Mouse (Mus musculus) lung, postnatal 14 days (tissue): ENCODE measurements at regions not wholly inside any gene's neighbourhood (a gene's known extent, or its start where the extent isn't known, plus 50 kb on each side); places are given as distances from the start of the nearest gene placed in this dataset.

Experiments
- DNase-seq: peaks from one replicate; pipeline ENCODE4 v3.0.0; 2021

- peak; percentile 80 for DNase-seq
Observed at GRCm38 (mm10) chr14:72371702-72372277, 119.8 kb downstream of the Gm9195 start.

GRCm38 (mm10) chr14:72360829-72361520 lies 130.7 kb downstream of the Gm9195 start:
- DNase-seq = no peak

DNA sequence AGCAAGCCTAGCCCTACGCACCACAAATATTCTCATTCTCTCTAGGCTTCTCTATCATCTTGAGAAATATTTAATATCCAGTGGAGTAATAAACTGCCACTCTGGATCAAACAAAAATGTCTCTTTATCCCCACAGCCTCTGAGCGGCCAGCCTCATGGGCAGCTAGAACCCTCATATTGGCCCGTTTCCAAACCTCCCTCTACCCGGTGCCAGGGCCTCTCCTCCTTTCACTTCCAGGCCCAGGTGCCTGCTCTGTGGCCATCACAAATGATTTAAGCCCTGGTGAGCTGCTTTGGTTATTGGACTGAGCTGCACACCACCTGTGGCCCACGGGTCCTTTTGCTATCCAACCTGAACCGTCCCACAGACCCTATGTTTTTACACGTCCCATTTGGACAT lies 131.5 kb downstream of the Gm9195 start:
- DNase-seq = no peak

- no peak for DNase-seq
Observed at GRCm38 (mm10) chr14:72357915-72358314, 133.7 kb downstream of the Gm9195 start.

DNA sequence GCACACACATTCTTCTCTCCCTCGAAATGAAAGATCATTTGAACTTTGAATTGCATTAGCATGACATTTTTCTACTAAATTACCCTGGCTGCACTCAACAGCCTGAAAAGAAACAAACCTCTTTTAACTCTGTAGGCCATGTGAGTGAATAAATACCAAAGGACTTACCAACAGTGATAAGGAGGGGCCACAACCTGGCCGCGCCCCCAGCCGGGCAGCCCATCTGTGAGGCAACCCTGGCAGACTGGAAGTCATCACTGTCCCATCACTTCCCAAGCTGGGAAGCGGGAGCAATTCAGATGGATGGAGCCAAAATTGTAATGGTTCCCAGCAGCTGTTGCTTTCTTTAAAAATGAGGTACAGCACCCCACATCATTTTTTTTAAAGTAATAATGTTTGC lies 149.5 kb downstream of the Gm9195 start:
- DNase-seq = peak; percentile 1

- DNase-seq = no peak
Observed at GRCm38 (mm10) chr14:72341590-72342154, 150.0 kb downstream of the Gm9195 start.

DNA sequence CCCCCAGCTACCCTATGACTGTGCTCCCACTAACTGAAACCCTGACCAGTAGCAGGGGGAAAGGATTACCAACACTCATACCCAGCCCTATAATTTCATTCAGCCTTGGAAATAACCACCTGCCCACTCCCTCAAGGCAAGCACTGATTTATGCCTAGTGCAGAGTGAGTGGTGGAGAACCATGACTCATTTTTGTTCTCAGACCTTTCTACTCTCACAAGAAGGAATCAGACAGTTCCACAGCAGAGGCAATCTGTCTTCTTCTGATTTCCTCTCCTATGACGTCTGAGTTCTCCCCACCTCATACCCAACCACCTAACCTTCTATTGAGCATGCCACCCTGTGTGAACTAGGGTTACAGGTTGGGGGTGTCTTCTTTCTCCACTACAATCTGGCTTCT lies 153.6 kb downstream of the Gm9195 start:
- no peak for DNase-seq

GRCm38 (mm10) chr14:72303856-72304255 lies 187.8 kb downstream of the Gm9195 start:
- peak; percentile 2 for DNase-seq

- DNase-seq = peak; percentile 64
Observed at GRCm38 (mm10) chr14:72300026-72300425, 191.6 kb downstream of the Gm9195 start.

GRCm38 (mm10) chr14:72294631-72295030 lies 197.0 kb downstream of the Gm9195 start:
- no peak for DNase-seq

- peak; percentile 53 for DNase-seq
Observed at GRCm38 (mm10) chr14:72293677-72294387, 197.8 kb downstream of the Gm9195 start.

DNA sequence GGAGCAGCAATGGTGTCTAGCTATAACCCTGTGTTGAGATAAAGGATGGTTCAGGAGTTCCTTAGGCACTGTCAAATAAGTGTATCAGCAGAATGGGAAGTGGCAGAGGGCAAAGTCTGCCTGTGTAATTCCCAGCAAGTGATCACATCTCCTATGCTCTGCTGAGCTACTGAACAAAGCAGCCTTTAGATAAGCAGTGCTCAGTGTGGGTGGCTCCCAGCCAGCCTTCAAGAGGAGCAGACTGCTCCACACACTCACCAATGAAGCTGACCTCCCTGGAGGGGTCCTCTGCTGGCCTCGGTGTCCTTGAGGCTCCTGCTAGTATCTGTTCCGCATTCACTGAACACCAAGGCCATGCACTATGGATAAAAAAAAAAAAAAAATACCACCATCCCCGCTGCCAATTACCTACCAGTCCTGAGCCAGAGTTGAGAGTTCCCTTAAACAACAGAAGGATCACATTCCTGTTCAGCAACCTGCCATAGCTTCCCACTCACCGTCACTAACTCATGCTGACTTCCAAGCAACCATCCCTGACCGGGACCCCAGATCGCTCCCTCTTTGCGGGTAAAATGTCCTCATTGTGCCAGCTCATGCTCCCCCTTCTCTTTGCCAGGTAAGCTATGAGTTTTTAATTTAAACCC lies 198.9 kb downstream of the Gm9195 start:
- peak; percentile 15 for DNase-seq

- no peak for DNase-seq
Observed at GRCm38 (mm10) chr14:72277309-72277708, 214.3 kb downstream of the Gm9195 start.

GRCm38 (mm10) chr14:72259255-72259654 lies 232.4 kb downstream of the Gm9195 start:
- DNase-seq = no peak

- no peak for DNase-seq
Observed at GRCm38 (mm10) chr14:72241872-72242271, 249.8 kb downstream of the Gm9195 start.

- no peak for DNase-seq
Observed at GRCm38 (mm10) chr14:72240272-72240671, 251.4 kb downstream of the Gm9195 start.

DNA sequence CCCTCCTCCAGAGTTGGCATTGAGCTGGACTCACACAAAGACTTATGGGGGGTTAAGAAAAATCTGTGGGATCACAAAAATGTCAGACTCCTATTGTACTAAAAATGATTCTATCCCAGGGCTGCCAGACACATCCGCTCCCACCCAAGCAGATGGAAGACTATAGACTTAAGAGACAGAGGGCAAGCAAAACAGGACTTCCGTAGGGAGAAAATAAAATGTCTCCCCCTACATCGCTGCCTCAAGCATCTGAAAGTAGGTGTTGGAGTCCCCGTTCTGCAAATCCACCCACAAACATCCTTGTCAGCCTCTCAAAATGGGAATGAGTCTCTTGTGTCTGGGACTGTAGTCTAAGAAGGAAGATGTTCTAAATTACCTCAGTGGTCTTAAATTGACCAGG lies 253.3 kb downstream of the Gm9195 start:
- no peak for DNase-seq

GRCm38 (mm10) chr14:72234234-72235075 lies 257.2 kb downstream of the Gm9195 start:
- no peak for DNase-seq

- DNase-seq = no peak
Observed at GRCm38 (mm10) chr14:72227853-72228252, 263.8 kb downstream of the Gm9195 start.

GRCm38 (mm10) chr14:72227441-72227840 lies 264.2 kb downstream of the Gm9195 start:
- DNase-seq = no peak

- DNase-seq = no peak
Observed at GRCm38 (mm10) chr14:72226946-72227345, 264.7 kb downstream of the Gm9195 start.

DNA sequence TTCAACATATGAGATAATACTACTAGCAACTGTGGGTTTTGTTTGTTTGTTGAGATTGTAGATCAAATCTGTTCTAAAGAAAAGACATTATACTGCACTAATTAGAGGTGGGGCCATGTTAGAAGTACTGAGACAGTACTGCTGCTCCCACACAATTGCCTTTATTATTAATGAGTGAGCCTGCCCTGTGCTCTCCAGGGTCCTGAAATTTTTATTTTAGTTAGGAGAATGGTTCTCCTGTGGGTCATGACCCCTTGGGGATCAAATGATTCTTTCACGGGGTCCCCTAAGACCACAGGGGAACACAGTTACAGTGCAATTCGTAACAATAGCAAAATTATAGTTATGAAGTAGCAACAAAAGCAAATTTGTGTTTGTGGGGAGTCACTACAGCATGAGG lies 268.8 kb downstream of the Gm9195 start:
- DNase-seq = no peak
